Mouse (Mus musculus): ENCODE results near the gene Pttg1.

Pttg1 gene

GRCm38 (mm10) chr11:43425824-43426413 is at the start of gene Pttg1:
Gene Pttg1, minus strand, starts transcription at chr11:43426251.
- peak; percentile 83 to 85 for DNase-seq (ENCODE audit: low spot score in 2 of 2)

GRCm38 (mm10) chr11:43474225-43474774 is 48.2 kb upstream of the Pttg1 start, which contains the start of gene C1qtnf2:
Gene C1qtnf2, plus strand, starts transcription at chr11:43474276.
- DNase-seq (ENCODE audit: low spot score in 2 of 2) = peak; percentile 23 to 55

- DNase-seq (ENCODE audit: low spot score in 2 of 2) = no peak
Measured at GRCm38 (mm10) chr11:43473635-43474224, 47.7 kb upstream of the Pttg1 start.

- DNase-seq (ENCODE audit: low spot score in 2 of 2) = no peak
Measured at GRCm38 (mm10) chr11:43473115-43473514, 47.1 kb upstream of the Pttg1 start.

- no peak for DNase-seq (ENCODE audit: low spot score in 2 of 2)
Measured at GRCm38 (mm10) chr11:43470881-43471820, 45.1 kb upstream of the Pttg1 start.

- no peak for DNase-seq (ENCODE audit: low spot score in 2 of 2)
Measured at GRCm38 (mm10) chr11:43470118-43470517, 44.1 kb upstream of the Pttg1 start.

GRCm38 (mm10) chr11:43463204-43463603 is 37.2 kb upstream of the Pttg1 start:
- no peak for DNase-seq (ENCODE audit: low spot score in 2 of 2)

- DNase-seq (ENCODE audit: low spot score in 2 of 2) = no peak
Measured at GRCm38 (mm10) chr11:43452266-43452665, 26.2 kb upstream of the Pttg1 start.

- DNase-seq (ENCODE audit: low spot score in 2 of 2) = no peak
Measured at GRCm38 (mm10) chr11:43451322-43451721, 25.3 kb upstream of the Pttg1 start.

- no peak for DNase-seq (ENCODE audit: low spot score in 2 of 2)
Measured at GRCm38 (mm10) chr11:43449916-43450315, 23.9 kb upstream of the Pttg1 start.

GRCm38 (mm10) chr11:43443183-43443582 is 17.1 kb upstream of the Pttg1 start:
- no peak for DNase-seq (ENCODE audit: low spot score in 2 of 2)

- DNase-seq (ENCODE audit: low spot score in 2 of 2) = no peak
Measured at GRCm38 (mm10) chr11:43441121-43441520, 15.1 kb upstream of the Pttg1 start.

GRCm38 (mm10) chr11:43434024-43434407 is 8.0 kb upstream of the Pttg1 start:
- DNase-seq (ENCODE audit: low spot score in 2 of 2) = no peak

- peak; percentile 86 to 88 for DNase-seq (ENCODE audit: low spot score in 2 of 2)
Measured at GRCm38 (mm10) chr11:43433254-43434023, 7.4 kb upstream of the Pttg1 start, which contains the start of gene Slu7. Gene Slu7, plus strand, starts transcription at chr11:43433744.

GRCm38 (mm10) chr11:43426414-43426884 is 398 bp upstream of the Pttg1 start:
- no peak for DNase-seq (ENCODE audit: low spot score in 2 of 2)

- DNase-seq (ENCODE audit: low spot score in 2 of 2) = no peak
Measured at GRCm38 (mm10) chr11:43425166-43425709, 813 bp downstream of the Pttg1 start.

GRCm38 (mm10) chr11:43424386-43424785 is 1.7 kb downstream of the Pttg1 start:
- no peak for DNase-seq (ENCODE audit: low spot score in 2 of 2)

GRCm38 (mm10) chr11:43417201-43417600 is 8.8 kb downstream of the Pttg1 start:
- DNase-seq (ENCODE audit: low spot score in 2 of 2) = peak in 1 of 2 experiments; percentile 38

GRCm38 (mm10) chr11:43412771-43413451 is 13.1 kb downstream of the Pttg1 start:
- DNase-seq (ENCODE audit: low spot score in 2 of 2) = peak; percentile 90 to 92

GRCm38 (mm10) chr11:43411413-43411812 is 14.6 kb downstream of the Pttg1 start:
- DNase-seq (ENCODE audit: low spot score in 2 of 2) = peak; percentile 58 to 70

Measured in right cerebral cortex, postnatal 10 days (tissue).